Mouse (Mus musculus) duodenum, adult 2 months (tissue): Measurements from ENCODE around the gene 4933436I01Rik. TPM values are rescaled to one million over a fixed set of nuclear protein-coding genes. Genes with fewer than 3 reads are reported as not detected.

Experiments
- polyA plus RNA-seq: library from polyadenylated mRNA; depleted of rRNA; stranded (reverse); fragments of >200 nt; gene quantifications from 2 replicates; pipeline ENCODE4 v1.2.3, GENCODE M21; 2012; ENCODE audit warnings: low replicate concordance; rRNA removed

Gene 4933436I01Rik
- not detected in 2 replicates for polyA plus RNA-seq

DNA sequence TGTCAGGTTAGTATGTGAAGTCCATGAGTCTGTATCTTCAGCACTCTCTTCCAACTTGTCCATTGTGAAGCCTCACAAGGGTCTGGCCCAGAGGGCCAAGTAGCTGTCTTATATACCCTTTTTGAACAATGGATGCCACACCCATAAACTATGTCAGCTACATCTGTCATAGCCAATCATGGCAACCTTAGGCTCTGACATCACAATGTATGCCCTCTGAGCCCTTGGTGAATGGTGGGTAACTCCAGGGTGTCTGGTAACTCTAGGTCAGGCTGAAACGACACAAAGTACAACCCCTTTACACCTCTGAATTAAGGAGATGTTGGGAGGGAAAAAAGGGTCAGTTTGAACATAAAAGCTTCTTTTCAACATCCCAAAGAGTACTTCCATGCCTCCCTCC lies at the start of gene 4933436I01Rik:
4933436I01Rik (minus strand) TSS at position 101 of the 400 bp plus-strand sequence.

Other genes starting within 250 kb of the 4933436I01Rik start
- gene Gm1140, start 227.9 kb downstream of the 4933436I01Rik start, polyA plus RNA-seq: not detected in 2 replicates
- not detected in 2 replicates for gene Gm14692, start 225.8 kb downstream of the 4933436I01Rik start, polyA plus RNA-seq